Mouse (Mus musculus) E14TG2a.4 (cell line): ENCODE data around the gene Prl.

ENCODE experiments used
- H3K27me3 ChIP-seq: 2 replicates; pipeline ENCODE4 v1.6.1; 2014; ENCODE audit warnings: low read length, control low read depth; ENCODE audit not compliant: insufficient read depth
- H3K36me3 ChIP-seq: 2 replicates; pipeline ENCODE4 v1.6.1; 2014; ENCODE audit warnings: low read length, control low read depth; ENCODE audit not compliant: insufficient read depth
- H3K4me1 ChIP-seq: replicated peaks from 2 replicates; pipeline ENCODE4 v1.6.1; 2014; ENCODE audit warnings: low read depth, low read length, control low read depth
- H3K4me3 ChIP-seq: replicated peaks from 2 replicates; pipeline ENCODE4 v1.5.1; 2014; ENCODE audit warnings: mild to moderate bottlenecking, low read length
- H3K9me3 ChIP-seq: 2 replicates; pipeline ENCODE4 v1.6.1; 2014; ENCODE audit warnings: low read length, control low read depth
- CTCF ChIP-seq: conservative IDR thresholded peaks from 2 replicates; pipeline ENCODE4 v1.5.1; 2014; ENCODE audit warnings: low read length
- NANOG ChIP-seq: IDR thresholded peaks from 2 replicates; pipeline ENCODE4 v1.6.1; 2014; ENCODE audit warnings: borderline replicate concordance, low read length, mixed read lengths
- POU5F1 ChIP-seq: IDR thresholded peaks from 2 replicates; pipeline ENCODE4 v1.6.1; 2014; ENCODE audit warnings: low read length, borderline replicate concordance

Prl gene

DNA sequence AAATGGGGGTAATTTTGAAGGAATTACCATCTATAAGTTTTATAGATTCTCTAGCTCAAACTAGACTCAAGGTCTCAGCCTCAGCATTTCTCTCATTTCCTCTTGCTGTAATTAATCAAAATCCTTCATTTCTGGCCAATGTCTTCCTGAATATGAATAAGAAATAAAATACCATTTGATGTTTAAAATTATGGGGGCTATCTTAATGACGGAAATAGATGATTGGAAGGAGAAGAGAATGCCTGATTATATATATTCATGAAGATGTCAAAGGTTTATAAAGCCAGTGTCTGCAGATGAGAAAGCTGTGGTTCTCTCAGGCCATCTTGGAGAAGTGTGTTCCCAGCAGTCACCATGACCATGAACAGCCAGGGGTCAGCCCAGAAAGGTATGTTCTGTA, at the start of gene Prl:
Prl (plus strand) TSS at position 301 of the 400 bp plus-strand sequence.
- no peaks in the 10 kb centered on the region for H3K4me1 ChIP-seq
- H3K4me3 ChIP-seq: no peak within 1 kb of the TSS
- TF ChIP-seq NANOG (no peak), CTCF (no peak), POU5F1 (no peak)
- no peaks in the 10 kb centered on the region for H3K27me3 ChIP-seq
- H3K9me3 ChIP-seq: no peaks in the 10 kb centered on the region
- H3K36me3 ChIP-seq: no peaks in the 10 kb centered on the region

GRCm38 (mm10) chr13:27026614-27027013, 30.8 kb upstream of the Prl start:
- Histone ChIP-seq H3K9me3 (no peaks in the 10 kb centered on the region; the same call in 1 of the 2 replicates), H3K4me1 (no peaks in the 10 kb centered on the region), H3K4me3 (no peak overlapping the region), H3K27me3 (no peaks in the 10 kb centered on the region), H3K36me3 (no peaks in the 10 kb centered on the region)
- TF ChIP-seq CTCF (no peak), NANOG (no peak), POU5F1 (no peak)

- TF ChIP-seq CTCF (no peak), NANOG (no peak), POU5F1 (no peak)
- Histone ChIP-seq H3K36me3 (no peaks in the 10 kb centered on the region), H3K4me1 (no peaks in the 10 kb centered on the region), H3K4me3 (no peak overlapping the region), H3K9me3 (no peaks in the 10 kb centered on the region; the same call in 1 of the 2 replicates), H3K27me3 (no peaks in the 10 kb centered on the region)
Measured at GRCm38 (mm10) chr13:27027376-27027775, 30.0 kb upstream of the Prl start.

- no peaks in the 10 kb centered on the region for H3K4me1 ChIP-seq
- TF ChIP-seq NANOG (no peak), CTCF (no peak), POU5F1 (no peak)
- H3K4me3 ChIP-seq: no peak overlapping the region
- H3K27me3 ChIP-seq: no peaks in the 10 kb centered on the region
- no peaks in the 10 kb centered on the region for H3K36me3 ChIP-seq
- H3K9me3 ChIP-seq: no peaks in the 10 kb centered on the region; the same call in 1 of the 2 replicates
Measured at GRCm38 (mm10) chr13:27028501-27029240, 28.7 kb upstream of the Prl start.

DNA sequence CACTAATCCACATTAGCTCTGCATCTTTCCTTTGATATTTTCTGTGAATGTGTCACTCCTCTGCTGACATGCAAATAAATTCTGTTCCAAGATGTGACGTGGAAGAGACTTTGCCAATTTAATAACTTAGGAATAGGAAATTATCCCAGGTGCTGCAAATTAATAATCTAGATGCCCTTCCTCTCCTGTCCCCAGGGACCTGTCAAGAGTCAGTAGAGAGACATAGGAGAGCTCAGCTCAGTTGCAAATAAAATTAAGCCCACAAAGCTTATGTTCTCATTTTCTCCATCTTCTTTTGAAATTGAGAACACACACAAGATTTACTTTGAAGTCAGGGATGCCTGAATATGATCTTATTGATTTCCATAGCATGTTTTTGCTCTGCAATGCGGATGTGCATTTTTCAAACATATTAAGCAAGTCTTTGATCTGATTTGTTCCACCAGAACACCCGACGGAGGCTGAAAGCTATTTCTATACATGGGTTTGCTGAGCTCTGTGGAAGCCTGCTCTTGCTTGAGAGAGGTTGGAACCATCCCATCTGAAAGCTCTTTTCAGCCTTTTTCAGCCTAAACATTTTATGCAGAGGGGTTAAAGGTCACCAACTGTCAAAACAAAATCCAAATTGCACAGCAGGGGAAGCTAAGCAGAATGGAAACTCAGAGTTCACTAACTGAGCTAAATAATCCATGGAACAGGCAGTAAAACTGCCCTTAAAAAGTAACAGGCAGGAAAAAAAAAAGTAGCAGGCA, 26.1 kb upstream of the Prl start:
- TF ChIP-seq NANOG (no peak), CTCF (no peak), POU5F1 (no peak)
- Histone ChIP-seq H3K27me3 (no peaks in the 10 kb centered on the region), H3K4me1 (no peaks in the 10 kb centered on the region), H3K4me3 (no peak overlapping the region), H3K36me3 (no peaks in the 10 kb centered on the region), H3K9me3 (no peaks in the 10 kb centered on the region; the same call in 1 of the 2 replicates)

DNA sequence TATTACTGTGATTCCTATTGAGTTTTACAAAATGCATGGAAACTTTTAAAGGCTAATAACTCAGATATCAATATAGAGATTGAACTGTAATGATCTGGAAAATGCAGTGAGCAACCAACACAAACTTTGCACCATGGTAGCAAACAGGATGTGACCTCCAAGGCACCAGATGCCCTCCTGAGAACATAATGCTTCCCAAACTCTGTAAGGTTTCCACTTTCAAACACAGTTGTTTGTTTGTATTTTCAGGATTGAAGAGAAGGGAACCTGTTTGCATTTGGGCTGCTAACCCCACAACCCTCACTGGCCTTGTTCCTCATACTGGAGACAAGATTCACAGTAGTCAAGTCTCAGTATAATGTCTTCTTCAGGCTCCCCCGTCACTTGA, 25.5 kb upstream of the Prl start:
- no peak for TF ChIP-seq CTCF
- TF ChIP-seq NANOG: no peak
- no peak for TF ChIP-seq POU5F1
- no peaks in the 10 kb centered on the region for H3K4me1 ChIP-seq
- no peaks in the 10 kb centered on the region; the same call in 1 of the 2 replicates for H3K9me3 ChIP-seq
- no peaks in the 10 kb centered on the region for H3K27me3 ChIP-seq
- no peaks in the 10 kb centered on the region for H3K36me3 ChIP-seq
- no peak overlapping the region for H3K4me3 ChIP-seq

DNA sequence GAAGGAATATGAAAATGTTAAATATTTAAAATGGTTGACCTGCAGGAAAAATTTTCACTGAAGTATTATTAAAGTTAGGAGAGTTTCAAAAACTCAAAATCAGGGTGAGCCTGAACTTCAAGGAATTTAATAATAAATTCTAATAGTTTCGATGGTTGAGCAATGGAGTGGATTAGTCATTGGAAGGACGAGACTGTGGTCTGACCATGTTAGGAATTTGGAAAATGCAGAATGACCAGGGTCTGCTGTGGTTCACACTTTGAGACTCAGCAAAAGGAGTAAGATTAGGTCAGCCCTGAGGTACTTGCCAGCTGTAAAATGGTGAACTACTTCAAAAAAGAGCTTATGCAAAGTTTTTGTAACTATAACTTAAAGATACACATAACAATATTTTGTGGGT, 24.4 kb upstream of the Prl start:
- Histone ChIP-seq H3K9me3 (no peaks in the 10 kb centered on the region; the same call in 1 of the 2 replicates), H3K27me3 (no peaks in the 10 kb centered on the region), H3K36me3 (no peaks in the 10 kb centered on the region), H3K4me3 (no peak overlapping the region), H3K4me1 (no peaks in the 10 kb centered on the region)
- no peak for TF ChIP-seq POU5F1
- no peak for TF ChIP-seq NANOG
- no peak for TF ChIP-seq CTCF

GRCm38 (mm10) chr13:27042185-27042584, 15.2 kb upstream of the Prl start:
- H3K4me1 ChIP-seq: no peaks in the 10 kb centered on the region
- no peaks in the 10 kb centered on the region for H3K27me3 ChIP-seq
- TF ChIP-seq NANOG: no peak
- TF ChIP-seq CTCF: no peak
- TF ChIP-seq POU5F1: no peak
- H3K9me3 ChIP-seq: no peaks in the 10 kb centered on the region
- no peak overlapping the region for H3K4me3 ChIP-seq
- no peaks in the 10 kb centered on the region for H3K36me3 ChIP-seq
